Mouse (Mus musculus) olfactory bulb, adult 2 months (tissue): ENCODE measurements around the gene Tmem102.

Source experiments
- CTCF ChIP-seq: fragments of 200-500 bp; IDR thresholded peaks from 2 replicates; pipeline ENCODE4 v1.5.1; 2012; ENCODE audit warnings: low read depth, mild to moderate bottlenecking, low read length, moderate library complexity; ENCODE audit not compliant: insufficient read depth
- POLR2A ChIP-seq: fragments of 200-500 bp; IDR thresholded peaks from 2 replicates; pipeline ENCODE4 v1.6.1; 2012; ENCODE audit warnings: mild to moderate bottlenecking, low read depth, low read length, moderate library complexity; ENCODE audit not compliant: insufficient read depth

GRCm38 (mm10) chr11:69804652-69804940, 828 bp downstream of the Tmem102 start:
- TF ChIP-seq POLR2A (no peak), CTCF (no peak)
